Mouse (Mus musculus) Patski (cell line): ENCODE data around the gene Spag6. TPM values are rescaled to one million over a fixed set of nuclear protein-coding genes. Genes with fewer than 3 reads are reported as not detected.

ENCODE experiments used
- ATAC-seq: fragments of 100-300 bp; one replicate; pipeline ENCODE4 v1.8.0; 2021
- CTCF ChIA-PET: fragments of 350-600 bp; sonication (Branson Sonifier 250); formaldehyde crosslinking; loops from one replicate; lab custom pipeline; 2022; ENCODE audit warnings: inconsistent platforms; lab: Charles Lee
- POLR2A ChIA-PET: fragments of 350-600 bp; sonication (Branson Sonifier 250); formaldehyde crosslinking; loops from one replicate; lab custom pipeline; 2022; ENCODE audit warnings: antibody characterized with exemption, inconsistent platforms; lab: Charles Lee
- DNase-seq: peaks from one replicate; pipeline ENCODE4 v3.0.0-alpha.2; 2011; ENCODE audit warnings: low read depth, low spot score
- H3K27me3 ChIP-seq: fragments of 371-371 bp; one replicate; pipeline ENCODE4 v1.5.1; 2021
- CTCF ChIP-seq: fragments of 100-300 bp; IDR thresholded peaks from one replicate; pipeline ENCODE4 v1.5.1; 2021
- in situ Hi-C: fragments of 300-500 bp; cut with MboI; formaldehyde crosslinking; loops from 3 replicates; pipeline ENCODE4 v1.11.1; 2018; ENCODE audit warnings: low pct_unique_long_range_greater_than_20kb, mixed read lengths
- polyA plus RNA-seq: library from polyadenylated mRNA; unstranded; gene quantifications from one replicate; pipeline ENCODE4 v1.2.3, GENCODE M21; 2021

Gene Spag6
- polyA plus RNA-seq: 1.7 TPM

GRCm38 (mm10) chr2:18693871-18694610 is at the start of gene Spag6:
Gene Spag6 (plus strand): TSS chr2:18694032.
- CTCF ChIA-PET: no interaction called here
- no peak for TF ChIP-seq CTCF
- in situ Hi-C loops: no loop called here
- H3K27me3 ChIP-seq: peaks cover 4% of the 10 kb centered on the region
- POLR2A ChIA-PET: interaction anchor here (0.6 to 2.1 kb wide), 4 partner anchors 16 to 300 kb away, joined by 3 to 7 read pairs (median 3); no protein-coding TSS in a partner anchor
- DNase-seq (peak; percentile 51), ATAC-seq (peak; percentile 84)

- no peak for TF ChIP-seq CTCF
- peaks cover 28% of the 10 kb centered on the region for H3K27me3 ChIP-seq
- ATAC-seq: no peak
- CTCF ChIA-PET: interaction anchor here (0.6 kb wide), 1 partner anchor 62 kb away, joined by 3 read pairs; no protein-coding TSS in a partner anchor
- DNase-seq: no peak
- in situ Hi-C loops: no loop called here
- POLR2A ChIA-PET: no interaction called here
Observed at GRCm38 (mm10) chr2:18648563-18648962, 45.3 kb upstream of the Spag6 start.

- CTCF ChIA-PET: no interaction called here
Observed at GRCm38 (mm10) chr2:18654821-18655220, 39.0 kb upstream of the Spag6 start.

DNA sequence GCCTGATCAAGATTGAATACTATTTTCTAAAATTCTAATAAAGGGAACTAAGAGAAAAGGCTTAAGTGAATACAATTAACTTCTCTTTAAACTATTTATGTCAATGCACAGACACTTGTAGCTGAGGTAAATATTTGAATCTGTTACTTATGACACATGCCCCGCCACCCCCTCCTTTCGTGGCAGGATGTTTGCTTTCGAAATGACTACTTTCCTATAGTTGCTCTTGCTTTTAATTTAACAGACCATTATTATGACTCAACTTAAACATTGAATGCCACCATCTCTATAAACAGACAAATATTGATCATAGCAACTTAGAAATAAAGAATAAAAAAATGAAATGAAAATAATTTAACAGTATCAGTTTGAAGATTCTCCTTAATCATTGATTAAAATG is 29.8 kb upstream of the Spag6 start:
- ChIA-PET POLR2A (no interaction called here), CTCF (no interaction called here)
- ATAC-seq: no peak
- no peak for DNase-seq
- H3K27me3 ChIP-seq: peaks cover 4% of the 10 kb centered on the region
- in situ Hi-C loops: no loop called here
- no peak for TF ChIP-seq CTCF

More at GRCm38 (mm10) chr2:18654821-18655220, 39.0 kb upstream of the Spag6 start:
- peaks cover 15% of the 10 kb centered on the region for H3K27me3 ChIP-seq
- DNase-seq: no peak
- in situ Hi-C loops: no loop called here
- TF ChIP-seq CTCF: no peak
- ATAC-seq: no peak
- POLR2A ChIA-PET: no interaction called here

GRCm38 (mm10) chr2:18671041-18671440 is 22.8 kb upstream of the Spag6 start:
- ChIA-PET CTCF (interaction anchor here (0.8 to 2.3 kb wide), 2 partner anchors 14 to 94 kb away, joined by 3 to 6 read pairs; no protein-coding TSS in a partner anchor), POLR2A (no interaction called here)
- ATAC-seq (no peak), DNase-seq (no peak)
- H3K27me3 ChIP-seq: no peaks in the 10 kb centered on the region
- in situ Hi-C loops: loop anchor here (5.0 to 10.0 kb wide), 4 partner anchors 94 to 616 kb away; partner anchors contain the start of genes 4930426L09Rik, Dnajc1, Mllt10 and Pip4k2a
- TF ChIP-seq CTCF: no peak

GRCm38 (mm10) chr2:18672133-18672765 is 21.6 kb upstream of the Spag6 start, which contains the start of gene Commd3:
Gene Commd3 (plus strand): TSS chr2:18672384.
- peak; percentile 86 for ATAC-seq
- CTCF ChIA-PET: interaction anchor here (0.8 kb wide), 1 partner anchor 619 kb away, joined by 3 read pairs; no protein-coding TSS in a partner anchor
- no peak for TF ChIP-seq CTCF

GRCm38 (mm10) chr2:18672766-18673164 is 21.1 kb upstream of the Spag6 start:
- in situ Hi-C loops: loop anchor here (5.0 to 10.0 kb wide), 4 partner anchors 92 to 618 kb away; partner anchors contain the start of genes 4930426L09Rik, Dnajc1, Mllt10 and Pip4k2a
- no peak for TF ChIP-seq CTCF
- ATAC-seq: peak; percentile 0
- no peak for DNase-seq
- CTCF ChIA-PET: no interaction called here
- H3K27me3 ChIP-seq: no peaks in the 10 kb centered on the region
- POLR2A ChIA-PET: interaction anchor here (0.7 to 1.0 kb wide), 5 partner anchors 30 to 629 kb away, joined by 3 to 4 read pairs (median 3); no protein-coding TSS in a partner anchor

More at GRCm38 (mm10) chr2:18672133-18672765, 21.6 kb upstream of the Spag6 start, which contains the start of gene Commd3:
- no peaks in the 10 kb centered on the region for H3K27me3 ChIP-seq
- peak; percentile 66 for DNase-seq
- POLR2A ChIA-PET: interaction anchor here (0.7 to 1.0 kb wide), 4 partner anchors 30 to 626 kb away, joined by 3 to 4 read pairs (median 3); no protein-coding TSS in a partner anchor
- in situ Hi-C loops: loop anchor here (5.0 to 10.0 kb wide), 4 partner anchors 93 to 617 kb away; partner anchors contain the start of genes 4930426L09Rik, Dnajc1, Mllt10 and Pip4k2a

- no peak for TF ChIP-seq CTCF
- ATAC-seq (no peak), DNase-seq (no peak)
- CTCF ChIA-PET: no interaction called here
- in situ Hi-C loops: loop anchor here (5.0 to 10.0 kb wide), 4 partner anchors 91 to 619 kb away; partner anchors contain the start of genes 4930426L09Rik, Dnajc1, Mllt10 and Pip4k2a
- H3K27me3 ChIP-seq: no peaks in the 10 kb centered on the region
- POLR2A ChIA-PET: interaction anchor here (0.6 kb wide), 1 partner anchor 11 kb away, joined by 3 read pairs; no protein-coding TSS in a partner anchor
Observed at GRCm38 (mm10) chr2:18673766-18674165, 20.1 kb upstream of the Spag6 start.

GRCm38 (mm10) chr2:18674193-18674902 is 19.5 kb upstream of the Spag6 start:
- no peaks in the 10 kb centered on the region for H3K27me3 ChIP-seq
- in situ Hi-C loops: loop anchor here (5.0 to 10.0 kb wide), 4 partner anchors 90 to 620 kb away; partner anchors contain the start of genes 4930426L09Rik, Dnajc1, Mllt10 and Pip4k2a

More at GRCm38 (mm10) chr2:18674193-18674902, 19.5 kb upstream of the Spag6 start:
- ChIA-PET POLR2A (no interaction called here), CTCF (no interaction called here)
- no peak for TF ChIP-seq CTCF
- DNase-seq (no peak), ATAC-seq (no peak)
